Mouse (Mus musculus): ENCODE results near the gene Olfr1341.

GRCm38 (mm10) chr4:118741881-118742280 lies 38.6 kb downstream of the Olfr1341 start:
- TF ChIP-seq POLR2A (IDR thresholded peaks at IDR 0.05; ENCODE audit: borderline replicate concordance, extremely low read depth, insufficient read depth, insufficient read length, poor library complexity, severe bottlenecking) (no peak), CTCF (IDR thresholded peaks at IDR 0.05; ENCODE audit: borderline replicate concordance, extremely low read depth, insufficient read depth, insufficient read length) (no peak)
